Mouse (Mus musculus) skeletal muscle tissue, adult 2 months (tissue): ENCODE measurements around the gene Gsdma.
A peak's percentile ranks its signal among the peaks of the same experiment; 100 is the strongest.
"Not testable (repeated sequence)": the region's sequence is repeated elsewhere in the genome, so short reads cannot be mapped to it uniquely, and the experiment has no call there.

ENCODE experiments used
- DNase-seq: peaks from one replicate; pipeline ENCODE4 v3.0.0-alpha.2; 2012; ENCODE audit warnings: low read depth, low spot score

Gene Gsdma

GRCm38 (mm10) chr11:98680595-98680994 is 16.4 kb downstream of the Gsdma start:
- DNase-seq: not testable (repeated sequence)

GRCm38 (mm10) chr11:98681186-98681585 is 17.0 kb downstream of the Gsdma start:
- no peak for DNase-seq

- DNase-seq: peak; percentile 98
These were observed 17.9 kb downstream of the Gsdma start, which contains the start of gene Psmd3 for GRCm38 (mm10) chr11:98681786-98682745. Gene Psmd3, plus strand, starts transcription at chr11:98682554.

GRCm38 (mm10) chr11:98682811-98683210 is 18.7 kb downstream of the Gsdma start:
- no peak for DNase-seq

- DNase-seq: no peak
These were observed 21.5 kb downstream of the Gsdma start for GRCm38 (mm10) chr11:98685642-98686041.

GRCm38 (mm10) chr11:98686976-98687375 is 22.8 kb downstream of the Gsdma start:
- no peak for DNase-seq

- DNase-seq: no peak
These were observed 23.9 kb downstream of the Gsdma start for GRCm38 (mm10) chr11:98688009-98688408.

- DNase-seq: no peak
These were observed 29.1 kb downstream of the Gsdma start for GRCm38 (mm10) chr11:98693201-98693600.

- no peak for DNase-seq
These were observed 29.6 kb downstream of the Gsdma start for GRCm38 (mm10) chr11:98693746-98694145.

- DNase-seq: no peak
These were observed 30.1 kb downstream of the Gsdma start for GRCm38 (mm10) chr11:98694301-98694700.

GRCm38 (mm10) chr11:98695408-98695807 is 31.3 kb downstream of the Gsdma start:
- no peak for DNase-seq

- DNase-seq: no peak
These were observed 32.5 kb downstream of the Gsdma start for GRCm38 (mm10) chr11:98696454-98697216.

- no peak for DNase-seq
These were observed 33.1 kb downstream of the Gsdma start for GRCm38 (mm10) chr11:98697225-98697624.

- no peak for DNase-seq
These were observed 34.9 kb downstream of the Gsdma start for GRCm38 (mm10) chr11:98698849-98699640.

- DNase-seq: no peak
These were observed 35.8 kb downstream of the Gsdma start for GRCm38 (mm10) chr11:98699911-98700310.

GRCm38 (mm10) chr11:98701213-98701670 is 37.1 kb downstream of the Gsdma start, which contains the start of gene Csf3:
Gene Csf3, plus strand, starts transcription at chr11:98701263.
- no peak for DNase-seq

- no peak for DNase-seq
These were observed 38.2 kb downstream of the Gsdma start for GRCm38 (mm10) chr11:98702323-98702722.

- DNase-seq: no peak
These were observed 40.9 kb downstream of the Gsdma start for GRCm38 (mm10) chr11:98705021-98705420.

- DNase-seq: no peak
These were observed 43.5 kb downstream of the Gsdma start for GRCm38 (mm10) chr11:98707401-98708281.

- peak; percentile 49 for DNase-seq
These were observed 44.3 kb downstream of the Gsdma start for GRCm38 (mm10) chr11:98708282-98708956.
